Mouse (Mus musculus): ENCODE measurements around the gene Irf2bp2. TPM values are rescaled to one million over a fixed set of nuclear protein-coding genes. Genes with fewer than 3 reads are reported as not detected.

Gene Irf2bp2
- polyA plus RNA-seq, 1 experiment from 2014 or later, result 12.6 TPM

DNA sequence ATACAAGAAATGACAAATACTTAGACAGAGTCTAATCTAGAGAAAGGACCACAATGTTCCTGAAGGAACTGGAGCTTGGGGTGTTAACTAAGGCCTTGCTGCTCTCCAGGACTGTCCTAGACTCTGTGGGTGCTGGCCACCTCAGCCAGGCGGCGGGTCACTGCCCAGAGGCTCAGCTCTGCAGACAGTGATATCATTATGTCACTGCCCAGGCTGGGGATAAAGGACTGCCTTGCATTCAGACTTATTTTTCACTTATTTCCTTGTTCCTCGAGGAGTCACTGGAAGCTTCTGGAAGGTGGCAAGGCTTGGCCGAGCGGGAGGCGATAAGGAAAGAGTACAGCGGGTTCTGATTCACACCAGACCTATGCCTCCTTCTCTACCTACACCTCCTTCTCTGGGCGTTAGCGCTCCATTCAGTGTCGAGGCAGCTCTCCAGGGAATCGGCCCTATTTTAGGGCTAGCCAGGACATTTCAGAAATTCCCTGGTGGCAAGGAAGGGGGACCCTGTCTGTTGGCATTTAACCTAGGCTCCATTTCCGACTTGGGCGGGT lies 35.3 kb downstream of the Irf2bp2 start:
- H3K4me1 ChIP-seq, result peaks cover 5% of the 10 kb centered on the region; the same call in 1 of the 2 replicates
- H3K27ac ChIP-seq, result no peak overlapping the region
- WGBS, result 87% methylated on average over 13 of the region's 13 CpGs
- no peaks in the 10 kb centered on the region for H3K27me3 ChIP-seq
- H3K9me3 ChIP-seq, result no peaks in the 10 kb centered on the region
- H3K36me3 ChIP-seq, result no peaks in the 10 kb centered on the region
- H3K4me2 ChIP-seq, result no peak overlapping the region
- no peak overlapping the region for H3K9ac ChIP-seq
- H3K4me3 ChIP-seq, result no peak overlapping the region
- no peak for ATAC-seq (ENCODE audit: borderline replicate concordance, extremely low read depth, low FRiP score, low TSS enrichment)

- no peak for ATAC-seq (ENCODE audit: borderline replicate concordance, extremely low read depth, low FRiP score, low TSS enrichment)
- no peak overlapping the region for H3K27ac ChIP-seq
- 41% methylated on average over 9 of the region's 9 CpGs for WGBS
Measured at GRCm38 (mm10) chr8:126557403-126557802, 36.4 kb downstream of the Irf2bp2 start.

GRCm38 (mm10) chr8:126556691-126557090 lies 37.1 kb downstream of the Irf2bp2 start:
- no peak for ATAC-seq (ENCODE audit: borderline replicate concordance, extremely low read depth, low FRiP score, low TSS enrichment)
- H3K36me3 ChIP-seq, result no peaks in the 10 kb centered on the region

More at GRCm38 (mm10) chr8:126557403-126557802, 36.4 kb downstream of the Irf2bp2 start:
- H3K4me3 ChIP-seq, result no peak overlapping the region
- no peaks in the 10 kb centered on the region for H3K9me3 ChIP-seq
- no peaks in the 10 kb centered on the region for H3K36me3 ChIP-seq
- no peaks in the 10 kb centered on the region for H3K27me3 ChIP-seq
- H3K4me1 ChIP-seq, result peaks cover 5% of the 10 kb centered on the region; the same call in 1 of the 2 replicates
- H3K4me2 ChIP-seq, result no peak overlapping the region
- H3K9ac ChIP-seq, result no peak overlapping the region

DNA sequence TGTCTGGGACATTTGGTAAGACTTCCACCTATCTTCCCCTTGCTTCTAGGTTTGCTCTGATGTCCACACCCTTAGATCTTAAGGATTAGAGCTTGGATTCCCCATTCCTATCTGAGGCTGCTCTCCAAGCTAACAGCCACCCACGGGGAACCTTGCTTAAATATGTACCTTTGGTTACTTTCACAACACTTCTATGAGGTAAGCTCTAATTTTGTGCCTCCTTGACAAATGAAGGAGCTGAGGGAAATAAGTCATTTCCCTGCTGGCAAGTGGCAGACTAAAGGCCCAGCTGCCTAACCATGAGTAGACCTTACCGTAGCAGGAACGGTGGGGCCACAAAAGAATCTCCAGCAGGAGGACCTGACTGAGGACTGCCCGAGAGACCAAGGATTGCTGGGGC lies 39.0 kb downstream of the Irf2bp2 start:
- no peaks in the 10 kb centered on the region for H3K36me3 ChIP-seq
- 76% methylated on average over 4 of the region's 4 CpGs for WGBS
- no peak for ATAC-seq (ENCODE audit: borderline replicate concordance, extremely low read depth, low FRiP score, low TSS enrichment)
- peaks cover 9% of the 10 kb centered on the region; the same call in 1 of the 2 replicates for H3K4me1 ChIP-seq
- H3K9ac ChIP-seq, result no peak overlapping the region
- no peaks in the 10 kb centered on the region for H3K27me3 ChIP-seq
- no peak overlapping the region for H3K4me2 ChIP-seq
- H3K9me3 ChIP-seq, result no peaks in the 10 kb centered on the region
- H3K27ac ChIP-seq, result no peak overlapping the region
- no peak overlapping the region for H3K4me3 ChIP-seq

More at GRCm38 (mm10) chr8:126556691-126557090, 37.1 kb downstream of the Irf2bp2 start:
- Histone ChIP-seq H3K4me2 (no peak overlapping the region), H3K4me3 (no peak overlapping the region), H3K4me1 (peaks cover 5% of the 10 kb centered on the region; the same call in 1 of the 2 replicates), H3K27ac (no peak overlapping the region), H3K9me3 (no peaks in the 10 kb centered on the region), H3K27me3 (no peaks in the 10 kb centered on the region), H3K9ac (no peak overlapping the region)
- 70% methylated on average over 5 of the region's 5 CpGs for WGBS

DNA sequence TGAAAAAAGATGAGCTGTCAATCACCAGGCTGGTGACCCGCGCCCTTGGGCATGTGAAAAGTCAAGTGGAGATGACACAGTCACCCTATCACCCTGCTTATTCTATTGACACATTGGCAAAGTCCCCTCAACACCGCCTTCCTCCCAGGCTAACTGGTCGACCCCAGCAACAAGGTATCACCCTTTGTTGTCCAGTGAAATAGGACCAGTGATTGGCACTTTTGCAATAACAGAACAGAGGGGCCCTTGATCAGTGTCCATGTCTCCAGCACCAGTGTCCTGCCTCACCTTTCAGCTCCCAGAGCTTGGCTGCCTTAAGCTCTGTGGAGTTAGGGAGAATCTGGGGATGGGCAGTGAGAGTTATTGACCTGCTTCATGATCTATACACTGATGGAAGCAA lies 41.9 kb downstream of the Irf2bp2 start:
- WGBS, result 78% methylated on average over 4 of the region's 4 CpGs
- Histone ChIP-seq H3K4me3 (no peak overlapping the region), H3K27ac (no peak overlapping the region), H3K4me2 (no peak overlapping the region), H3K27me3 (no peaks in the 10 kb centered on the region), H3K36me3 (no peaks in the 10 kb centered on the region), H3K9me3 (no peaks in the 10 kb centered on the region), H3K4me1 (peaks cover 11% of the 10 kb centered on the region; the same call in 1 of the 2 replicates), H3K9ac (no peak overlapping the region)
- no peak for ATAC-seq (ENCODE audit: borderline replicate concordance, extremely low read depth, low FRiP score, low TSS enrichment)

- H3K9ac ChIP-seq, result no peak overlapping the region
- H3K4me3 ChIP-seq, result no peak overlapping the region
- ATAC-seq (ENCODE audit: borderline replicate concordance, extremely low read depth, low FRiP score, low TSS enrichment), result no peak
- WGBS, result 55% methylated on average over 5 of the region's 5 CpGs
- no peaks in the 10 kb centered on the region for H3K27me3 ChIP-seq
- H3K9me3 ChIP-seq, result no peaks in the 10 kb centered on the region
- no peak overlapping the region for H3K27ac ChIP-seq
- H3K4me2 ChIP-seq, result no peak overlapping the region
- H3K4me1 ChIP-seq, result peaks cover 11% of the 10 kb centered on the region; the same call in 1 of the 2 replicates
- no peaks in the 10 kb centered on the region for H3K36me3 ChIP-seq
Measured at GRCm38 (mm10) chr8:126550944-126551357, 42.8 kb downstream of the Irf2bp2 start.

- Histone ChIP-seq H3K4me3 (no peak overlapping the region), H3K9ac (no peak overlapping the region), H3K36me3 (no peaks in the 10 kb centered on the region), H3K27me3 (no peaks in the 10 kb centered on the region), H3K27ac (peak overlapping the region; percentile 47; the same call in 1 of the 2 replicates), H3K9me3 (no peaks in the 10 kb centered on the region), H3K4me2 (no peak overlapping the region), H3K4me1 (peaks cover 11% of the 10 kb centered on the region; the same call in 1 of the 2 replicates)
- WGBS, result 26% methylated on average over 3 of the region's 3 CpGs
- peak; percentile 62; the same call in 1 of the 2 replicates for ATAC-seq (ENCODE audit: borderline replicate concordance, extremely low read depth, low FRiP score, low TSS enrichment)
Measured at GRCm38 (mm10) chr8:126547841-126548240, 45.9 kb downstream of the Irf2bp2 start.

DNA sequence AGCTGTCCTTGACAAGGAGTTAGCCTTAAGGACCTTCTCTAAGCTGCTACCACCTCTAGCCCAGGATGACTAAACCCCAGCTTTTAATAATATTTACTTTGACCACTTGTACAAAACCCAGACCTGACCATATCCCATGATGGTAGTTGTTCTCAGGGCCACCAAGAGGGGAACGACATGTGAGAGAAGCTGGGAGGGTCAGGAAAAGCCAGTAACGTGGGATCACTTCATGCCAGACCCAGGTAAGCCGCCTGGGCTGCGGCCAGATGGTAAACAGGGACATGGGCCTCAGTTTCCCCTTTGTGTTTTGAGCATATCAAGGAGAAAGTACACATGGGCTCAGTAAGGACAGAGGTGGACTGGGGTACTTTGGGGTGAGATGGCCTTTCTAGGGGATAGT lies 46.4 kb downstream of the Irf2bp2 start:
- no peak overlapping the region for H3K27ac ChIP-seq
- 88% methylated on average over 4 of the region's 4 CpGs for WGBS

GRCm38 (mm10) chr8:126546480-126546879 lies 47.3 kb downstream of the Irf2bp2 start:
- H3K4me2 ChIP-seq, result no peak overlapping the region
- no peak for ATAC-seq (ENCODE audit: borderline replicate concordance, extremely low read depth, low FRiP score, low TSS enrichment)
- H3K36me3 ChIP-seq, result no peaks in the 10 kb centered on the region
- H3K4me1 ChIP-seq, result peaks cover 11% of the 10 kb centered on the region; the same call in 1 of the 2 replicates
- H3K27ac ChIP-seq, result no peak overlapping the region
- 69% methylated on average over 1 of the region's 1 CpGs for WGBS
- H3K4me3 ChIP-seq, result no peak overlapping the region
- H3K9ac ChIP-seq, result no peak overlapping the region
- H3K27me3 ChIP-seq, result no peaks in the 10 kb centered on the region
- no peaks in the 10 kb centered on the region for H3K9me3 ChIP-seq

More for the DNA sequence above, 46.4 kb downstream of the Irf2bp2 start:
- Histone ChIP-seq H3K4me2 (no peak overlapping the region), H3K27me3 (no peaks in the 10 kb centered on the region), H3K4me1 (peaks cover 11% of the 10 kb centered on the region; the same call in 1 of the 2 replicates), H3K4me3 (no peak overlapping the region), H3K9ac (no peak overlapping the region), H3K36me3 (no peaks in the 10 kb centered on the region), H3K9me3 (no peaks in the 10 kb centered on the region)
- ATAC-seq (ENCODE audit: borderline replicate concordance, extremely low read depth, low FRiP score, low TSS enrichment), result no peak

DNA sequence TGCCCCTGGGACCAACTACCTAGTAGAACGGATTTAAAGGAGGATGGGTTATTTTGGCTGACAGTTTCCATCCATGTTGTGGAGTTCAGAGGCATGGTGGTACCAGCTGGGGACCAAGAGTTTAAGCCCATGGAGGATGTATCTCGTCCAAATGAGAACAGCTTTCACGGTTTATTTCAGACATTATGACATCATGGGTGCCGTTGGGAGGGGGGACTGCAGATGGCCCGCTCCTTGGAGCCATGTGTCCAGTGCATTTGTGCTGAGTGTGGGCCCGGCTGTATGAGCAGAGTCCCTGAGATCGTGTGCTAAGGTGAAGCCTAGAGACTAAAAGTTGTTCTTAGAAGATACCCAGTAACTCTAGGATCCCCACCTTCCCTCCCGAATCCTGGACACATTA lies 50.4 kb downstream of the Irf2bp2 start:
- Histone ChIP-seq H3K4me3 (no peak overlapping the region), H3K4me1 (peaks cover 22% of the 10 kb centered on the region), H3K27ac (no peak overlapping the region), H3K9me3 (no peaks in the 10 kb centered on the region), H3K36me3 (no peaks in the 10 kb centered on the region), H3K9ac (no peak overlapping the region), H3K4me2 (no peak overlapping the region), H3K27me3 (no peaks in the 10 kb centered on the region)
- WGBS, result 77% methylated on average over 8 of the region's 8 CpGs
- no peak for ATAC-seq (ENCODE audit: borderline replicate concordance, extremely low read depth, low FRiP score, low TSS enrichment)

- Histone ChIP-seq H3K36me3 (no peaks in the 10 kb centered on the region), H3K9ac (no peak overlapping the region), H3K4me3 (no peak overlapping the region), H3K27ac (no peak overlapping the region), H3K9me3 (no peaks in the 10 kb centered on the region), H3K4me2 (no peak overlapping the region), H3K27me3 (no peaks in the 10 kb centered on the region), H3K4me1 (peaks cover 24% of the 10 kb centered on the region)
- ATAC-seq (ENCODE audit: borderline replicate concordance, extremely low read depth, low FRiP score, low TSS enrichment), result no peak
- 59% methylated on average over 5 of the region's 5 CpGs for WGBS
Measured at GRCm38 (mm10) chr8:126542757-126543156, 51.0 kb downstream of the Irf2bp2 start.

DNA sequence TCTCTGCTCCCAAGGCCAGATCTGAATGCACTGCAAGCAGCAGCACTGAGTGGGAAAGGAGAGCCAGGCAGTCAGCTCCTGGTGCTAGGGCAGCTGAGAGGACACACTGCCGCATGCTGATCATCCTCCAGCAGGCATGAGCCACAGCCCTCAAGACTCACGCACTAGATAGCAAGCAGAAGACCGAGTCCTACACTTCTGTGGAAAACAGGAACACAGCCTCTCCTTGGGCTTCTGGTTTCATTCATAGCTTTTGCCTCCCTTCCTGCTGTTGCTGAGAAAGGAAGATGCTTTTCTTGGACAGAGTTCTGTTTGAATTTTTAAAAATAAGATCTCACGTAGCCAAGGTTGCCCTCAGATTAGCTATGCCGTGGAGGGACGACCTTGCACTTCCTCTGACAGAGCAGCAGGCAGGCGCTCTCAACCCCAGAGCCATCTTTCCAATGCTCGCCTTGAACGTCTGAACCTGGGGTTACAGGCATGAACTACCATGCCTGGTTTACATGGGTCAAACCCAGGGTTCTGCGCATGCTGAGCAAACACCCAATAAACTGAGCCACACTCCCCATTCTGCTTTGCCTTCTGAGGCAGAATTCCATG lies 51.6 kb downstream of the Irf2bp2 start:
- H3K36me3 ChIP-seq, result no peaks in the 10 kb centered on the region
- no peaks in the 10 kb centered on the region for H3K27me3 ChIP-seq
- H3K4me2 ChIP-seq, result no peak overlapping the region
- H3K9me3 ChIP-seq, result no peaks in the 10 kb centered on the region
- WGBS, result 68% methylated on average over 10 of the region's 10 CpGs
- H3K9ac ChIP-seq, result no peak overlapping the region
- no peak overlapping the region for H3K27ac ChIP-seq
- H3K4me3 ChIP-seq, result no peak overlapping the region
- H3K4me1 ChIP-seq, result peaks cover 28% of the 10 kb centered on the region
- ATAC-seq (ENCODE audit: borderline replicate concordance, extremely low read depth, low FRiP score, low TSS enrichment), result no peak
